Mouse (Mus musculus) testis, adult 2 months (tissue): Measurements from ENCODE around the gene Cxcr3. TPM values are rescaled to one million over a fixed set of nuclear protein-coding genes. Genes with fewer than 3 reads are reported as not detected.

Experiments used
- H3K27ac ChIP-seq: fragments of 200-500 bp; 2 replicates; pipeline ENCODE4 v1.5.1; 2012; ENCODE audit warnings: low read depth, low read length; ENCODE audit not compliant: control insufficient read depth, insufficient read depth
- H3K27me3 ChIP-seq: fragments of 200-500 bp; 2 replicates; pipeline ENCODE4 v1.6.1; 2012; ENCODE audit warnings: mild to moderate bottlenecking, low read length, moderate library complexity; ENCODE audit not compliant: control insufficient read depth, insufficient read depth
- H3K36me3 ChIP-seq: fragments of 200-500 bp; 2 replicates; pipeline ENCODE4 v1.6.1; 2012; ENCODE audit warnings: mild to moderate bottlenecking, low read length; ENCODE audit not compliant: control insufficient read depth, insufficient read depth
- H3K4me1 ChIP-seq: fragments of 200-500 bp; 2 replicates; pipeline ENCODE4 v1.6.1; 2012; ENCODE audit warnings: low read length; ENCODE audit not compliant: control insufficient read depth, insufficient read depth
- H3K4me3 ChIP-seq: fragments of 200-500 bp; 2 replicates; pipeline ENCODE4 v1.5.1; 2012; ENCODE audit warnings: low read depth, mild to moderate bottlenecking, low read length, moderate library complexity, mixed read lengths; ENCODE audit not compliant: control insufficient read depth
- CTCF ChIP-seq: fragments of 200-500 bp; IDR thresholded peaks from 2 replicates; pipeline ENCODE4 v1.5.1; 2012; ENCODE audit warnings: low read depth, mild to moderate bottlenecking, inconsistent platforms, low read length, moderate library complexity; ENCODE audit not compliant: control insufficient read depth, insufficient read depth, insufficient replicate concordance
- POLR2A ChIP-seq: fragments of 200-500 bp; IDR thresholded peaks from 2 replicates; pipeline ENCODE4 v1.6.1; 2012; ENCODE audit warnings: low read depth, mild to moderate bottlenecking, inconsistent platforms, low read length, moderate library complexity; ENCODE audit not compliant: control insufficient read depth
- polyA plus RNA-seq: library from polyadenylated mRNA; depleted of rRNA; stranded (reverse); fragments of >200 nt; gene quantifications from 2 replicates; pipeline ENCODE4 v1.2.3, GENCODE M21; 2012; rRNA removed

The Cxcr3 gene
- polyA plus RNA-seq, 1 experiment, result 0.16 TPM

GRCm38 (mm10) chrX:101730010-101730409, 4.1 kb downstream of the Cxcr3 start:
- no peak overlapping the region for H3K4me3 ChIP-seq
- H3K27me3 ChIP-seq, result no peaks in the 10 kb centered on the region
- peaks cover 3% of the 10 kb centered on the region; the same call in 1 of the 2 replicates for H3K4me1 ChIP-seq
- no peaks in the 10 kb centered on the region for H3K36me3 ChIP-seq
- TF ChIP-seq POLR2A (no peak), CTCF (no peak)
- H3K27ac ChIP-seq, result no peak overlapping the region

DNA sequence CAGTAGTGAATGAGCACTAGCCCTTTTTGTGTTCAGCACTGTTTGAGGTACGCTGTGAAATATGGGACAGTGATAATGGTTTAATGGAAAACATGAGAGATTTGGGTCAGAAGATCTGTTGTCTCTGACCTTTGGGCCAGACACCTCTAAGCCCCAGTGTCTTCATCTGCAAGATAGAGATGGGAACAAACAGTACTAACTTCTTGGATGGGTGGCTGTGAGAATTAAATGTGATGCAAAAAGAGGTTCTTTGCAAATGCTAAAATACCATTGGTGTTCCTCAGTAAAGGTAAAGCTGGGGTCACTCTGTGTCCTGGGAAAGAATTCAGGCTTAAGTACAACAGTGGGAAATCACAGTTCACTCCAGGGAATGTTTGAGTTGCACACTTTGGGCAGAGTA, 13.7 kb downstream of the Cxcr3 start:
- no peak for TF ChIP-seq CTCF
- TF ChIP-seq POLR2A, result no peak
- no peak overlapping the region for H3K27ac ChIP-seq

GRCm38 (mm10) chrX:101705111-101705510, 29.0 kb downstream of the Cxcr3 start:
- no peak overlapping the region for H3K27ac ChIP-seq
- no peaks in the 10 kb centered on the region for H3K4me1 ChIP-seq
- H3K27me3 ChIP-seq, result no peaks in the 10 kb centered on the region
- H3K36me3 ChIP-seq, result no peaks in the 10 kb centered on the region
- TF ChIP-seq CTCF, result no peak
- no peak for TF ChIP-seq POLR2A
- no peak overlapping the region for H3K4me3 ChIP-seq

More for the DNA sequence above, 13.7 kb downstream of the Cxcr3 start:
- Histone ChIP-seq H3K36me3 (no peaks in the 10 kb centered on the region), H3K4me1 (no peaks in the 10 kb centered on the region), H3K4me3 (no peak overlapping the region), H3K27me3 (no peaks in the 10 kb centered on the region)

DNA sequence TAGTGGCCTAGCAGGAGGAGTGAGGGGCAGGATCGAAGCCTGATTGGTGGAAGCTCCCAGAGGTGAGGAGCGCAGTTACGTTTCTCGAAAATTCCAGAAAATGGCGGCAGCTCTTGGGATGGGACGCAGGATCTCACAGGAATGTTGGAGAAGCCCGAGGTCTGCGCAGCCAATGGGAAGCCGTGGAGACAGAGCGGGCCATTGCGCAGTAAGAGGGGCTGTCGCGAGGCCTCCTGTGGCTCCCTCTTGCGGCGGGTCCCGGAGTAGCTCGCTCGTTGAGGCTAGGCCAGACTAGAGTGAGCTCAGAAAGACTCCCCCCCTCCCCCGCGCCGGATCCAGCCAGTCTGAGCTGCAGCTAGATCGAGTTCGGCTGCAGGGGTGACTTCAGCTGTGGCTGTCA, 35.8 kb downstream of the Cxcr3 start:
- Histone ChIP-seq H3K36me3 (no peaks in the 10 kb centered on the region), H3K27ac (peak overlapping the region; percentile 91), H3K4me1 (no peaks in the 10 kb centered on the region), H3K4me3 (peak overlapping the region; percentile 90), H3K27me3 (no peaks in the 10 kb centered on the region)
- TF ChIP-seq POLR2A, result no peak
- peak; percentile 49; the same call in 1 of the 2 replicates for TF ChIP-seq CTCF

- peak overlapping the region; percentile 90 for H3K4me3 ChIP-seq
- TF ChIP-seq POLR2A (no peak), CTCF (no peak)
- no peaks in the 10 kb centered on the region for H3K27me3 ChIP-seq
- H3K27ac ChIP-seq, result peak overlapping the region; percentile 54; the same call in 1 of the 2 replicates
- H3K4me1 ChIP-seq, result no peaks in the 10 kb centered on the region
- no peaks in the 10 kb centered on the region for H3K36me3 ChIP-seq
Measured at GRCm38 (mm10) chrX:101697537-101697936, 36.5 kb downstream of the Cxcr3 start.

- TF ChIP-seq CTCF, result no peak
- peak; percentile 78 for TF ChIP-seq POLR2A
Measured at GRCm38 (mm10) chrX:101695686-101696085, 38.4 kb downstream of the Cxcr3 start.

More at GRCm38 (mm10) chrX:101695686-101696085, 38.4 kb downstream of the Cxcr3 start:
- Histone ChIP-seq H3K27ac (peak overlapping the region; percentile 95), H3K27me3 (no peaks in the 10 kb centered on the region), H3K4me1 (no peaks in the 10 kb centered on the region), H3K36me3 (no peaks in the 10 kb centered on the region), H3K4me3 (peak overlapping the region; percentile 72)

Other genes starting within 250 kb of the Cxcr3 start
- 2.4 and 2.7 TPM in 2 replicates for gene Taf1, start 201.5 kb downstream of the Cxcr3 start, polyA plus RNA-seq
- gene Ogt, start 94.2 kb downstream of the Cxcr3 start, polyA plus RNA-seq, result 21.0 and 24.0 TPM in 2 replicates
- gene Gm4779, start 60.2 kb upstream of the Cxcr3 start, polyA plus RNA-seq, result 14.1 and 15.0 TPM in 2 replicates
- gene 8030474K03Rik, start 60.4 kb upstream of the Cxcr3 start, polyA plus RNA-seq, result 7.0 and 7.4 TPM in 2 replicates
- 0.49 and 0.51 TPM in 2 replicates for gene Nhsl2, start 115.1 kb upstream of the Cxcr3 start, polyA plus RNA-seq